Mouse (Mus musculus) ES-E14 (cell line): ENCODE results near the gene Cdhr3. TPM values are rescaled to one million over a fixed set of nuclear protein-coding genes. Genes with fewer than 3 reads are reported as not detected.

ENCODE experiments used
- DNase-seq: peaks from one replicate; pipeline ENCODE4 v3.0.0-alpha.2; 2013; ENCODE audit warnings: low read depth, low spot score
- H3K27ac ChIP-seq: 2 replicates; pipeline ENCODE4 v1.5.1; 2012; ENCODE audit warnings: low read depth, mild to moderate bottlenecking, low read length, moderate library complexity, mixed read lengths; ENCODE audit not compliant: poor library complexity, insufficient read depth, severe bottlenecking
- H3K36me3 ChIP-seq: 2 replicates; pipeline ENCODE4 v1.6.1; 2012; ENCODE audit warnings: mild to moderate bottlenecking, low read length, moderate library complexity, mixed read lengths; ENCODE audit not compliant: control insufficient read depth, poor library complexity, insufficient read depth, severe bottlenecking
- H3K4me1 ChIP-seq, 2 experiments: fragments of 150-350 bp in 1 of 2; sonication (generic) in 1 of 2; 2 replicates each; pipeline ENCODE4 v1.6.1; 2012; ENCODE audit warnings: low read length in 2 of 2, mild to moderate bottlenecking in 1 of 2, mixed read lengths in 1 of 2; ENCODE audit not compliant: control insufficient read depth in 2 of 2, insufficient read depth in 2 of 2, poor library complexity in 1 of 2
- H3K4me3 ChIP-seq, 2 experiments: fragments of 150-350 bp in 1 of 2; sonication (generic) in 1 of 2; 2 replicates each; pipeline ENCODE4 v1.5.1; 2012; ENCODE audit warnings: low read length in 2 of 2, low read depth in 1 of 2, mild to moderate bottlenecking in 1 of 2, mixed read lengths in 1 of 2; ENCODE audit not compliant: insufficient read depth in 1 of 2, poor library complexity in 1 of 2, severe bottlenecking in 1 of 2
- H3K9ac ChIP-seq: 2 replicates; pipeline ENCODE4 v1.6.1; 2012; ENCODE audit warnings: low read depth, mild to moderate bottlenecking, low read length, mixed read lengths; ENCODE audit not compliant: poor library complexity, insufficient read depth, severe bottlenecking
- H3K9me3 ChIP-seq: fragments of 150-350 bp; sonication (generic); 2 replicates; pipeline ENCODE4 v1.6.1; 2012; ENCODE audit warnings: low read depth, mild to moderate bottlenecking, low read length; ENCODE audit not compliant: control insufficient read depth, insufficient read depth
- CHD2 ChIP-seq: IDR thresholded peaks from 2 replicates; pipeline ENCODE4 v1.6.1; 2014; ENCODE audit warnings: mild to moderate bottlenecking, low read depth, low read length, inconsistent platforms
- HCFC1 ChIP-seq: IDR thresholded peaks from 2 replicates; pipeline ENCODE4 v1.6.1; 2012; ENCODE audit warnings: low read length, inconsistent platforms, borderline replicate concordance; ENCODE audit not compliant: insufficient read depth
- MAFK ChIP-seq: IDR thresholded peaks from 2 replicates; pipeline ENCODE4 v1.6.1; 2014; ENCODE audit warnings: mild to moderate bottlenecking, low read depth, low read length, inconsistent platforms; ENCODE audit not compliant: insufficient read depth
- ZC3H11A ChIP-seq: IDR thresholded peaks from 2 replicates; pipeline ENCODE4 v1.6.1; 2012; ENCODE audit warnings: low read depth, mild to moderate bottlenecking, inconsistent platforms, low read length, borderline replicate concordance
- ZNF384 ChIP-seq: IDR thresholded peaks from 2 replicates; pipeline ENCODE4 v1.6.1; 2012; ENCODE audit warnings: low read depth, low read length, inconsistent platforms
- in situ Hi-C, 2 experiments: fragments of 600-800 bp; cut with MboI; formaldehyde crosslinking; loops; one replicate each; pipeline ENCODE4 v1.15.1; 2025; ENCODE audit warnings: low sequenced_read_pairs in 2 of 2, inconsistent platforms in 1 of 2; ENCODE audit not compliant: unreplicated experiment in 2 of 2
- total RNA-seq: library from RNA; depleted of rRNA; stranded (reverse); fragments of 300-350 nt; gene quantifications from 2 replicates; pipeline ENCODE4 v1.2.3, GENCODE M21; 2012

Gene Cdhr3
- total RNA-seq, 1 experiment: not detected

GRCm38 (mm10) chr12:33105724-33106123 lies 13.0 kb upstream of the Cdhr3 start:
- no peak overlapping the region for H3K4me3 ChIP-seq
- TF ChIP-seq ZC3H11A: no peak
- TF ChIP-seq CHD2: no peak
- no peak for TF ChIP-seq ZNF384
- no peak for TF ChIP-seq MAFK
- no peak for TF ChIP-seq HCFC1
- H3K9me3 ChIP-seq: no peaks in the 10 kb centered on the region; the same call in 1 of the 2 replicates
- no peaks in the 10 kb centered on the region for H3K4me1 ChIP-seq
- DNase-seq: no peak
- H3K9ac ChIP-seq: no peak overlapping the region
- in situ Hi-C loops: no loop called here
- H3K36me3 ChIP-seq: no peaks in the 10 kb centered on the region
- H3K27ac ChIP-seq: no peak overlapping the region

GRCm38 (mm10) chr12:33102342-33103115 lies 9.9 kb upstream of the Cdhr3 start:
- no peak overlapping the region for H3K27ac ChIP-seq
- H3K4me1 ChIP-seq: no peaks in the 10 kb centered on the region
- in situ Hi-C loops: no loop called here
- no peak for DNase-seq
- TF ChIP-seq ZC3H11A: no peak
- no peak for TF ChIP-seq HCFC1
- no peak for TF ChIP-seq ZNF384
- TF ChIP-seq CHD2: no peak
- no peak for TF ChIP-seq MAFK
- no peaks in the 10 kb centered on the region; the same call in 1 of the 2 replicates for H3K9me3 ChIP-seq
- H3K4me3 ChIP-seq: no peak overlapping the region
- H3K36me3 ChIP-seq: no peaks in the 10 kb centered on the region
- no peak overlapping the region for H3K9ac ChIP-seq

DNA sequence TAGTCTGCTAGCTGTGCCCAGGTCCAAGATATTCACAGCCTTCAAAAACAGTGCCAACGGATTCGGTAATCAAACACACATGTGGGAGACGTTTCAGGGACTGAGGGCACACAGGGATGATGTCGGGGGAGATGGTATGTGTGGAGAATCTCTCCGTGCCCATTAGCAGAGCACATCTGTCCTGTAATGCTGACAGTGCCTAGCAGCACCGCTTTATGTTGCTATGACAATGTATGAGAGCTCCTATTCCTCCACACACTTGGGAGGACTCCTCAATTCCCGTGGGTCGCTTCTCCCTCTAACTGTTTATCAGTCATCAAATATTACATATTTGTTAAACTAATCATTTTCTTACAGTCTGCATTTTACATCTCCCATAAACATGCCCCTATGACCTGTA lies 9.0 kb upstream of the Cdhr3 start:
- no peak overlapping the region for H3K27ac ChIP-seq
- no peak overlapping the region for H3K9ac ChIP-seq
- H3K4me3 ChIP-seq: no peak overlapping the region
- in situ Hi-C loops: no loop called here
- no peak for DNase-seq
- no peaks in the 10 kb centered on the region for H3K4me1 ChIP-seq
- H3K36me3 ChIP-seq: no peaks in the 10 kb centered on the region
- H3K9me3 ChIP-seq: no peaks in the 10 kb centered on the region; the same call in 1 of the 2 replicates
- TF ChIP-seq CHD2: no peak
- TF ChIP-seq MAFK: no peak
- no peak for TF ChIP-seq ZC3H11A
- TF ChIP-seq HCFC1: no peak
- TF ChIP-seq ZNF384: no peak

GRCm38 (mm10) chr12:33096017-33096416 lies 3.3 kb upstream of the Cdhr3 start:
- no peak for DNase-seq
- TF ChIP-seq HCFC1 (no peak), CHD2 (no peak), MAFK (no peak), ZC3H11A (no peak), ZNF384 (no peak)
- Histone ChIP-seq H3K4me3 (no peak overlapping the region), H3K9ac (no peak overlapping the region), H3K4me1 (no peaks in the 10 kb centered on the region), H3K27ac (no peak overlapping the region), H3K9me3 (no peaks in the 10 kb centered on the region), H3K36me3 (no peaks in the 10 kb centered on the region)
- in situ Hi-C loops: no loop called here
